Mouse (Mus musculus) gastrocnemius, postnatal 25 days (tissue): ENCODE data around the gene Prph2. TPM values are rescaled to one million over a fixed set of nuclear protein-coding genes. Genes with fewer than 3 reads are reported as not detected.

Source experiments
- DNase-seq: peaks from one replicate; pipeline ENCODE4 v3.0.0; 2022
- long read RNA-seq, 2 experiments: library from polyadenylated mRNA; stranded (forward); transcript quantifications; one replicate each; pipeline ENCODE4 v2.0.0; 2021
- total RNA-seq, 2 experiments: library from RNA; stranded (reverse); gene quantifications; 1 replicate in 1 of 2; 2 replicates in 1 of 2; pipeline ENCODE4 v1.2.3; 2021

Gene Prph2
- total RNA-seq: not detected
- long read RNA-seq, experiment 1: 0 reads
- long read RNA-seq, experiment 2: 0 reads

DNA sequence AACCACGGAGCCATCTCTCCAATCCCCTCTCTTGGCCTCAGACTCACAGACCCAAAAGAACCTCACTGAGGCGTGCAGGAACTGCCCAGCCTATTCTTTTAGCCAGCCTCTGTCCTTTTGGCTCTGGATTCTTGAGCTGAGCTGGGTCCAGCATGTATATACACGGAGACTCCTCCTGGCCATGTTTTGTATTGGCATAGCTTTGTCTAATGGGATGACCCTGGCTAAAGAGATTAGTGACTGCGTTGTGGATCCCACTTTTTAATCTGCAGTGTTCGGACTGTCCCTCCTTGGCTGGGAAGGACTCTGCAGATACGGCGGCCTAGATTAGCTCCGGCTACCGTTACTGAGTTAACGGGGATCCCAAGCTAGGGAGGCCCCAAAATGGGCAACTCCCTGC, at the start of gene Prph2:
Gene Prph2 (plus strand): TSS at position 274 of the 400 bp plus-strand sequence.
- DNase-seq: no peak

DNA sequence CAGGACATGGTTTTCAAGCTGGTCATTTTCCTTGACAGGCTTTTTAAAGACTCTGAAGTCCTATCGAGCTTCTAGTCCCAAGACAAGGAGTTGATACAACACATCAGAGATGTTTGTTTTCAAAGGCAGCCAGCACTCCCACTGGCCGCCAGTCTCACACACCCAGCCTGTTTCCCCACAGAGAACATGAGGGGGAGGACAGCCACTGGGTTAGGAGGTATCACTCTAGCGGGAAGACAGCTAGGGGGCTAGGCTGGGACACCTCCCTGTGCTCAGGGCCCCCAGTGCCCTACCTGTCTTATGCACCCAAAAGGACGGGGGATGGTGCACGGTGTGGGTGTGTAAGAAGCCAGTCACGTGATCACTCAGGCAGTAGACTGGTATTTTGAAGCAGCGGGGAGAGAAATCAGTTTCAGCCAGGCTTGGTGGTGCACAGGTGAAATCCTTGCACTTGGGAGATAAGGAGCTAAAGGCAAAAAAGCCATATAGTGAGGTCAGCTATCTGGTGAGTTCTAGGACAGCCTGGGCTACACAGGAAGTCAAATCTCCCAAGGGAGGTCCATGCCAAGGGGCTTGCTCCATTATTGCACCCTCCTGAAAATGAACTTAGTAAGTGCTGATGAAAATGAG, 45.6 kb upstream of the Prph2 start:
- no peak for DNase-seq

DNA sequence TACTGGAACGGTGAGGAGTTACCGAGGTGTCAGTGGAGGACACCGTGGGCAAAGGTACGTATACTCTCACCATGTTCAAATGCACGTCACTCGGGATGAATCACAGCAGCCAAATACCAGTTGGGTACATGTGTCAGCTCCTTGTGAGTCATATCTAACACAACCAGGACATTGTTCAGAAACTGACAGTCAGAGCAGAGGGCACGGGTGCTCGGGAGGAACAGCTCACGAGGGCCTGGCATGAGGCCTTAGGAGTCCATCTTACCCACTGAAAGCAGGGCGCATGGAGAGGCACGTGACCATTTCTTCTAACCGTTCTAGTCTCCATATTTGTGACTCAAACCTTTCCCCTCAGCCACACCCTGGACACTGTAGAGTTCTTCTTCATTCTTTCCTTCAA, 43.4 kb upstream of the Prph2 start:
- no peak for DNase-seq

DNA sequence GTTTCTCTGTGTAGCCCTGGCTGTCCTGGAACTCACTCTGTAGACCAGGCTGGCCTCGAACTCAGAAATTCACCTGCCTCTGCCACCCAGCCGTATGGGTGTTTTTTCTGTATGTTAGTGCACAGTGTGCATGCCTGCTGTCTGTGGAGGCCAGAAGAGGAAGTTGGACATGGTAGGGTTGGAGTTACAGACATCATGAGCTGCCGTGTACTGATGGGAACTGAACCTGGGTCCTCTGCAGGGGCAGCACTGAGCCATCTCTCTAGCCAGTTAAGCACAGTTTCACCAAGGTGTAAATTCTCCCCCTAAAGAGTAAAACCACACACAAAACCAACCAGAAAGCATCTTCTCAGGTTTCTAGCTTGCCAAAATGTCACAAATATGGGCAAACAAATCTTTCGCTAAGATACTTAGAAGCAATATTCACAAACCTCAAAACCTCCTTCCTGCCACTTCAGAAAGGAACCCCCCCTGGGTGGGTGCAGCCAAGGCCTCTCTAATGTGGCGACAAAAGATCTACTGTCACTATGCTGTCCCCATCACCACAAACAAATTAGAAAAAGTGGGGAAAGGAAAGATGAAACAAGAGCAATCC, 40.0 kb upstream of the Prph2 start:
- DNase-seq: no peak

DNA sequence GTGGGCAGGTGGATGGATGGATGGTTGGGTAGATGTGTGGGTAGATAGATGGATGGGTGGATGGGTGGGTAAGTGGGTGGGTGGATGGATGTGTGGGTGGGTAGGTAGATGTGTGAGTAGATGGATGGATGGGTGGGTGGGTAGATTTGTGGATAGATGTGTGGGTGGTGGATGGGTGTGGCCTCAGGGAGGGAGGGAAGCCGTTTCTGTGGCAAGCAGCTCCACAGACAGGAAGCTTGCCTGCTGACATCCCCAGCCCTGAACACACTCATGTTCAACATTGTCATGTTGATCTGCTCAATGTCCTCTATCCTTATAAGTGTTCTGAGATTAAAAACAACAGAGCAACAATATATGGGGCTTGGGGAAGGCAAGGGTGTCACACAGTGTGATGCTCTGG, 39.3 kb upstream of the Prph2 start:
- no peak for DNase-seq

DNA sequence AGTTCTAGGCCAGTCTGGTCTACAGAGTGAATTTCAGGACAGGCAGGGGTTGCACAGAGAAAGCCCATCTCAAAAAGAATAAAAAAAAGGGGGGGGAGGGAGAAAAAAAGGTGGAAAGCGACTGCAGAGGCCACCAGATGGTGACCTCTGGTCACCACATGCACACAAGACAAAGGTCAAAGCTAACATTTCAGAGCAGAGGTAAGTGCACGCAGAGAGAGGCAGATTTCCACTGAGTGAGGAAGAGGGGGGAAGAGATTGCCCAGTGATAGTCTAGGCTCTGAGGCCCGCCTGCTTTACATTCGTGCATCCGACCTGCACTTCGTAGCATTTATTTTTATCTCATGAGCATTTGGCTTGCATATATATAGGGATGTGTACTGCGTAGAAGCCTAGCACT, 37.5 kb upstream of the Prph2 start:
- no peak for DNase-seq

DNA sequence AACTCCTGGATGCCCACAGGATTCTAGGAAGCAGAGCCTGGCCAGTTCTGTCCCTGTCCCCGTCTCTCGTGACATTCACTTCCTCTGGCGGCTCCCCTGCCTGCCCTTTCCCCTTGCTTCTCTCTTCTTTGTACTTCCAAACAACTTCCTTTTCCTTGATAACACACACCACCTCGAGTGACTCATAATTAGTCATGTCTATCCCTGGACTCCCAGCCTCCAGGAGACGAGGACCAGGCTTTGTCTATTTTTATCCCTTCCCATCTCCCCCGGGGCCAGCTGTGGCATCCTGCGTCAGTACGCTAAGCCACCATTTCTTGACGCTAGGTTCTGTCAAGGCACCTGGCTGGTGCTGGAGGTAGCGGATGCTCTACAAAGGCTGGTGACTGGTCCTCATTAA, 36.1 kb upstream of the Prph2 start:
- DNase-seq: no peak

DNA sequence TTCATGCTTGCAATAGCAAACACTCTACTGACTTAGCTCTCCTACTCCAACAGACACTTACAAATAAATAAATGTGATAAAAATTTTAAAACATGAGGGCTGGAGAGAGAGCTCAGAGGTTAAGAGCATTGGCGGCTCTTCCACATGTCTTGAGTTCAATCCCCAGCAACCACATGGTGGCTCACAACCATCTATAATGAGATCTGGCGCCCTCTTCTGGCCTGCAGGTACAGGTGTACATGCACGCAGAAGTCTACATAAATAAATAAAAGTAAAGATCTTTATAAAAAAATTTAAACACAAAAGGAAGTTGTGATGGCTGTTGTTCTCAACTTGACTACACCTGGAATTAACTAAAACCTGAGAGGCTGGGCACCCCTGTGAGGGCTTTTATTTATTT, 34.6 kb upstream of the Prph2 start:
- no peak for DNase-seq

DNA sequence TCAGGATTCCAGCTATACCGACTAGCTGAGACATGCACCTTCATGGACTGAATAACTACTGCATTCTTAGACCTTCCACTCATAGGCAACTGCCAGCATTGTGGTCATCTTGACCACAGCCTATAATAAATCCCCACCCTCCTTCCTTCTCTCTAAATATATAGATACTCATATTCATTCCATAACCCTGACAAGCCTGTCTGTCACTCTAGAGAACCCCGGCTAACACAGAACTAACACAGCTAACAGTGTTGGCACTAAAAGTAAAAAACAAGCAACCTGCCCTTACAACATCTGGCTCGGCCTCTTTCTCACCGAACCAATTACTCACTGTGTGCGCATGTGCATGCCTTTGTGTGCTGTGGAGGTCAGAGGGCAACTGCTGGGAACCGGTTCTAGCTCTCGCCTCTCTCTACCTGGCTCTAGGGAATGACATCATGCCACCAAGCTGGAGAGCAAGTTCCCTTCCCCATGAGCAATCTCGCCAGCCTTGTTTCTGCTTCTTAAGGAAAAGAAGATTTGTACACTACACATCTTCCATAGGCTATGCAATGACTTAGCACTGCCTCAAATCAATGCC, 33.8 kb upstream of the Prph2 start:
- no peak for DNase-seq

DNA sequence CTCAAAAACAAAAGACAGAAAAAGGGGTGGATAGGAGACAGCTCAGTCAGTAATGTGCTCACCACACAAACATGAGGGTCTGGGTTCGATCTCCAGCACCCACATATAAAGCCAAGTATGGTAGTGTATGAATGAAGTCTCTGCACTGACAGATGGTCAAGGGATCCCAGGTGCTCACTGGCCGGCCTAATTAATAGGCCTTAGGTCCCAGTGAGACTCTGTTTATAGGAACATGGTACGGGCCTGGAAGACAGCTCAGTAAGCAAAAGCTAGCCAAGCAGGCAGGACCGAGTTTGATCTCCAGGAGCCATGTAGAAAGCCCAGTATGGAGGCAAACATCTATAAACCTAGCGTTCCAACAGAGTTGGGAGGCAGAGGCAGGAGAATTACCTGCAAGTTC, 33.2 kb upstream of the Prph2 start:
- no peak for DNase-seq

DNA sequence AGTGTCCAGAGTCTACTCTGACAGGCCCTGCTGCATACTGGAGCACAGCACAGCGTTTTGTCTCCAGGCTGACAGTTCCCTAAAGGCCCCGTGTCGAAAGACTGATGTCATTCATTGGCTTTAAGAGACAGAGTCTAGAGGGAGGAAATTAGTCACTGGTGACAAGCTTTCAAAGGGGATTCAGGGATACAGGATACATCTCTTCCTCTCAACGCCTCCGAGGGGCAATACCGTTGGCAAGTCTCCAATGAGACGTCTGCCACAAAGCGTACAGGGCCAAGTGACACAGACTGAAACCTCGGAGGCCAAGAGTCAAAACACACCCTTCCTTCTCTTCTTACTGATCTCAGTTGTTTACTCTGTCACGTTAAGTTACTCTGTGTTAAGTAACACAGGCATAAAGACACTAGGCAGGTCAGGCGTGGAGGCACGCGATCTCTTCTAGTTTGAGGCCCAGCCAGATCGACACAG, 30.4 kb upstream of the Prph2 start:
- DNase-seq: peak; percentile 67

DNA sequence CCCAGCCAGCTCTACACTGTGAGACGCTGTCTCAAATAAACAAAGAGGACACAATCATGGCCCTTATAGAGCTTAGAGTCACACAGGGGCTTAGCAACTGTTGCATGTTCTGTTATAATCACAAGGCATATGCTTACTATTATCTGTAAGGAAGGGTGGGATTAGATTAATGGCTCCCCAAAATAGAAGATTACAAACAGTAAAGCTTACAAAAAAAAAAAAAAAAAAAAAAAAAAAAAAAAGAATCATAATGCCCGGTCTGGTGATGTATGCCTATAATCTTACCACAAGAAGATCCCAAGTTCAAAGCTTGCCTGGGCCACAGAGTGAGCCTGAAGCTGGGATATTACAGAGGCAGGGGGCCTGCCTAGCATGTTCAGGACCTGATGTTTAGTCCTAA, 29.9 kb upstream of the Prph2 start:
- DNase-seq: no peak

DNA sequence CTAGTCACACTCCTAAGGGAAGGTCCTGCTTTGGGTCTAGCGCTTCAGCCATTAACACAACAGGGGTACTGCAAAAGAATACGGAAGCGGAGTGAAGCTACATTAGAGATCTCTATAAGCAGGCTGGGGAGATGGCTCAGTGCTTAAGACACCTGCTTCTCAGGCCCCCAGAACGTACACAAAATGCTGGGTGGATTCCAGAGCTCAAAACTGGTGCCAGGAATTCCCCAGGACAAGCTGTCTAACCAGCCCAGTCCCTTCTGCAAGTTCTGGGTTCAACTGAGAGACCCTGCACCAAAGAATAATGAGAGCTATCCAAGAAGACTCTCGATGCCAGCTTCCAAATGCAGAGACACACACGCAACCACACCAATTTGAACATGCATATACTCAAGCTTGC, 28.5 kb upstream of the Prph2 start:
- no peak for DNase-seq

DNA sequence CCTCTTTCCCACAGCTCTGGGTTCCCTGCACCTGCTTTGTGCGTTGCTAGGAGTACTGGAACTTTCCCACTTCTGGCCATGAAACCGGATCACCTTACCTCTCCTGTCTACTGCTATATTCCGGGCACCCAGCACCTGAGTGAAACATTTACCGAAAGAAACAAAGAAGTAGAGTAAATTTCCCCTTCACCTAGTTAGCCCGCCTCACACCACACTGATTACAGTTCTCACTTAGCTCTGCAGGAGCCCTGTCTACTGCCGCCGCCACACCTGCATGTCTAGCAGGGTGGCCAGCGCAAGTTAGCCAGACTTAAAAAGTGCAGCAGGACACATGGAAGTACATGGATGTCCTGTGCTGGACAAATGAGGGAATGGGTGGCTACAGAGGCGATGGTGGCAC, 27.2 kb upstream of the Prph2 start:
- no peak for DNase-seq

DNA sequence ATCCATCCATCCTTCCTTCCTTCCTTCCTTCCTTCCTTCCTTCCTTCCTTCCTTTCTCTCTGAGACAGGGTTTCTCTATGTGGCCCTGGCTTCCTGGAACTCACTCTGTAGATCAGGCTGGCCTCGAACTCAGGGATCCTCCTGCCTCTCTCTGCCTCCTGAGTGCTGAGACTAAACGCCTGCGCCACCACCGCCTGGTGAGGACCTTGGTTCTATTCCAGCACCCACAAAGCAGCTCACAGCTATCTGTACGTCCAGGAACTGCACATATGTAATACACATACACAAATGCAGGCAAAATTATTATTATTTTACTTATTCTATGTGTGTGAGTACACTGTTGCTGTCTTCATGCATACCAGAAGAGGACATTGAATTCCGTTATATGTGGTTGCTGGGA, 25.5 kb upstream of the Prph2 start:
- DNase-seq: no peak

DNA sequence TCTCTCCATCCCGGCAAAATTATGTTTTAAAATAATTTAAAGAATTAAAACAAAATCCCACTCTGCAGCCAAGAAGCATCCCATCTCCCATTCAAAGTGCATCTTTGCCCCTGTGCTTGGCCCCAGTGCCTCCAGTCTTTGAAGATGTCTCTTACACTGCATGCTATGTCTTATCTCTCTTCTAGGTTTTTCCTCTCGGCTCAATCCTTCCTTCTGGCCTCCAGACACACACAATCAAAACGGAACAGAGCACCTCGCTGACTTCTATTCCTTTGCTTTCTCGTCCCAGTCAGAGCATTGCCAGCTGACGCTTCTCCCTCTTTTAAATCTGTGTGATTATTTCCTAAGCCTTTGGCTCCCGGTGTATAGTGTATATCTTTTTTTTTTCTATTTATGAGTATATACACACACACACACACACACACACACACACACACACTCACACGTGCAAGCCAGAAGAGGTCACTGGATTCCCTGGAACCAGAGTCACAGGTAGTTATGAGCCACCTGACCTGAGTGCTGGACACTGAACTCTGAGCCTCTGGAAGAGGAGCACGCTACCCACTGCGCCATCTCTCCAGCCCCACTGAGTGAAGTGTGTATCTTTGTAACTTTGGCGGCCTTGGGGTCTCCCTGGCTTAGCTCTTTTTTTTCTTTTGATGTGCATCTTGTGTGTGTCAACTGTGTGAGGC, 24.9 kb upstream of the Prph2 start:
- no peak for DNase-seq

DNA sequence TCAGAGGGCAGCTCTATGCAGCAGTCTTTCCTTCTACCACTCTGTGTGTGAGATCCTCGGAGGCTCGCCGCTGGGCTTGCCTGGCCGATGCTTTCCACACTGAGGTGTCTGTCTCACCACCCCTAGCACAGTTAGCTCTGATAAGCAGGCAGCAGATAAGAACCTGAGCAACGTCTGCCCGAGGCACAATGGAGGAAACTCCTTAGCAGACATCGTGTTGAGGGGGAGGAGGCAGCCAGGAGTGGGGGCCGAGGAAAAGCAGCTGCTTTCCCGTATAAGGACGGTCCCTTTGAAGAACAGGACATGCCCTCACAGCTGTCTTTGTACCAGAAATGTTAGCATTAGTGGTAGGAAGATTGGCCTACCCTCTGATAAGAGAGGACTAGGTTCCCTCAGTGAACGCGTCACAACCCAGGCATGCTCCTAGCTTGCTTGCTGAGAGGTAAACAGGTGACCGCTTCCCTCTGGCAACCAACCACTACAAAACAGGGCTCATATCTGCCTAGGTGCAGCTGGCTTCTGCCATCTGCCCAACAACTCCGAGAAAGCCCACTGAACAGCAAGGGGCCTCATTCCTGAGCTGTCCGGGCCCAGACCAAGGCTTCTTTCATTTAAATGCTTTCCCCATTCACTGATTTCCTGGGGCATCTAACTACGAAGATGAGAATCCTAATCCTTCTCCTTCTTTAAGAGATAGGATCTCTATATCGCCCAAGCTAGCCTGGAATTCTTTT, 24.2 kb upstream of the Prph2 start:
- DNase-seq: no peak

DNA sequence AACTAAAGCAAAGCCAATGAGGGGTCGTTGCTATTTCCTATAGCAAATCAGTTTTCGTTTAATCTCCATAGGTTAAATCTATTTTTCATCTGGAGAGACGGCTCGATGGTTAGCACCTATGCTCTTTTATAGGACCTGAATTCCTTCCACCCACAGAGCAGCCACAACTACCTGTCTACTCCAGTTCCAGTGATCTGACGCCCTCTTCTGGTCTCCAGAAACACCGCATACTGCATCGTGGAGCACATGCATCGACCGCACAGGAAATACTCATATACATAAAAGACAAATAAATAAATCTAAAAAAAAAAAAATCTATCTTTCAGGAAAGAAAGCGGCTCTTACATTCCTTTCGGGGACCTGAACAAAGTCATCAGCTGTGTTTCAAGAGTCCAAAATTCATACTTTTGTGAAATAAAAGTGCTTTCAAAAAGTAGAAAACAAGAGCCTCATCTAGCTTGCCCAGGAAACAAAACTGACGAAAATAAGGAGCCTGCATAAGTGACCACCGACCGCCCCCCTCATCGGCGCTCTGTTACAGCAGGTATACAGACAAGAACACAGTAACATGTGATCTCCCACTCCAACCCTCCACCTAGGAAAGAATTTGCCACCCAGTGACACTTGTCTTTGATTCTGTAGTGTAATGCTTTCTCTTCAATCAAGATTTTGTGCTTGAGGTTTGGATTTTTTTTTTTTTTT, 21.6 kb upstream of the Prph2 start:
- DNase-seq: no peak

DNA sequence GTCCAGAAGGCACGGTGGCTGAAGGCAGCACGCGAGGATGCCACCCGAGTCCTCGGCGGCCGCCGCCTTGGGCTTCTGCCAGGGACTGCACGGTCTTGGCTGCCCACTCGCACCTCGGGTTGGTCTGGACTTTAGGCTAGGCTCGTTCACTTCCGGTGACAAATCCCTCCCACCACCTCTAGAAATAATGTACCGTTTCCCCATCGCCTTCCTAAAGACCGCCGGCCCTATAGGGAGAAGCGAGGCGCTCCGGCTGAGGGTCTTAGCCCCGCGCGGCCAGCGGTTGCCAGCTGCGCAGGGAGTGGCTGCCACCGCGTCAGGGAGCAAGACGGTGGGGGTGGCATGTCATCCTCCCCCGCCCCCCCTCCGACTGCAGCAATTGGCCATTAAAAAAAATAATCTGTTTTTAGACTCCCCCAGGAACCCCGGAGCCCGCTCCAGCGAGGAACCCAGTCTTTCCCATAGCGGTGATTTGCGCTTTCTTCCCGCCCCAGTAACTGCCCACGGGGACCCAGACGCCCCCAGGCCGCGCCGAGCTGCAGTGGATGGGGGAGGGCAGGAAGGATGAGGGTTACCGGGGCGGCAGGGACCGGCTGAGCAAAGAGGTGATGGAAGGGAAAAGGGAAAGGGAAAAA, 20.7 kb upstream of the Prph2 start:
- DNase-seq: peak; percentile 80

DNA sequence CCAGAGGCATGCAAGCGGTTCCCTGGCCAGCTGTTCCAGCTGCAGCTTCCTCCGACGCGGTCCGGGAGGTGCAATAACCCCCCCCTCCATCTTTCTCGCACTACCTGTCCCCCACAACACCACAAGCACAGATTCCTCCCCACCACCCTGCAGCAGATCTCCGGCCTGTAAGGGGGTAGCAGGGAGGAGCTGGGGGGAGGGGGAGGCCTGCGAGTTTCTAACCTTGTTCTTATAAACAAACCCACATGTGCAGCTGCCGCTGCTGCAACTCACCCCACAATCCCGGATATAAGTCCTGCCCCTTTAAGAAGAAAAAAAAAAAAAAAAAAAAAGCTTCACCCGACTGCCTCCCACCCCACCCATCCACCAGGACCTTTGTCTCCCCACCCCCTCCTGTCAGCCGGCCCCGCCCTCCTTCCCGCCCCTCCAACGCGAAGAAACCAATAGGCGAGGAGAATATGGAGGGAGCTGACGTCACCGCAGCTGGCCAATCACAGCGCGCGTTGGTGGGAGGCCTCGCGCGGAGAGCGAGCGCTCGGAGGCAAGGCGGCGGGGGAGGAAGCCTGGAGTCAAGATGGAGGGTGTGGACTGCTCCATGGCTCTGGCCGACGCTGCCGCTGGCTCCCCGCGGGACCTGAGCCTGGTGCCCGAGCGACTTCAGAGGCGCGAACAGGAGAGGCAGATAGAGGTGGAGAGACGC, 20.0 kb upstream of the Prph2 start, which contains the start of gene Tbcc:
Gene Tbcc (plus strand): TSS at position 569 of the 700 bp plus-strand sequence.
- DNase-seq: peak; percentile 97
